Mouse (Mus musculus): ENCODE data around the gene Slc25a48.

Gene Slc25a48

GRCm38 (mm10) chr13:56438211-56439075 is at the start of gene Slc25a48:
Gene Slc25a48, plus strand, starts transcription at chr13:56438355.
- peak in 1 of 2 experiments; percentile 1 for DNase-seq (ENCODE audit: low spot score in 2 of 2)

- peak; percentile 7 to 17 for DNase-seq (ENCODE audit: low spot score in 2 of 2)
Measured at GRCm38 (mm10) chr13:56397572-56397971, 40.6 kb upstream of the Slc25a48 start.

- DNase-seq (ENCODE audit: low spot score in 2 of 2): no peak
Measured at GRCm38 (mm10) chr13:56401186-56401585, 37.0 kb upstream of the Slc25a48 start.

GRCm38 (mm10) chr13:56403381-56404086 is 34.6 kb upstream of the Slc25a48 start:
- DNase-seq (ENCODE audit: low spot score in 2 of 2): no peak

- no peak for DNase-seq (ENCODE audit: low spot score in 2 of 2)
Measured at GRCm38 (mm10) chr13:56404511-56405140, 33.5 kb upstream of the Slc25a48 start.

- no peak for DNase-seq (ENCODE audit: low spot score in 2 of 2)
Measured at GRCm38 (mm10) chr13:56412286-56412873, 25.8 kb upstream of the Slc25a48 start.

- no peak for DNase-seq (ENCODE audit: low spot score in 2 of 2)
Measured at GRCm38 (mm10) chr13:56418685-56419483, 19.3 kb upstream of the Slc25a48 start.

- no peak for DNase-seq (ENCODE audit: low spot score in 2 of 2)
Measured at GRCm38 (mm10) chr13:56419538-56419937, 18.6 kb upstream of the Slc25a48 start.

- peak in 1 of 2 experiments; percentile 36 for DNase-seq (ENCODE audit: low spot score in 2 of 2)
Measured at GRCm38 (mm10) chr13:56422072-56422723, 16.0 kb upstream of the Slc25a48 start.

GRCm38 (mm10) chr13:56425931-56426330 is 12.2 kb upstream of the Slc25a48 start:
- DNase-seq (ENCODE audit: low spot score in 2 of 2): no peak

GRCm38 (mm10) chr13:56426365-56426764 is 11.8 kb upstream of the Slc25a48 start, which contains the start of gene Gm3045:
Gene Gm3045, plus strand, starts transcription at chr13:56426594.
- DNase-seq (ENCODE audit: low spot score in 2 of 2): no peak

GRCm38 (mm10) chr13:56428724-56429500 is 9.2 kb upstream of the Slc25a48 start:
- DNase-seq (ENCODE audit: low spot score in 2 of 2): peak in 1 of 2 experiments; percentile 10

- DNase-seq (ENCODE audit: low spot score in 2 of 2): no peak
Measured at GRCm38 (mm10) chr13:56432496-56432895, 5.7 kb upstream of the Slc25a48 start.

- DNase-seq (ENCODE audit: low spot score in 2 of 2): no peak
Measured at GRCm38 (mm10) chr13:56433466-56433865, 4.7 kb upstream of the Slc25a48 start.

- DNase-seq (ENCODE audit: low spot score in 2 of 2): no peak
Measured at GRCm38 (mm10) chr13:56434311-56434751, 3.8 kb upstream of the Slc25a48 start.

- DNase-seq (ENCODE audit: low spot score in 2 of 2): no peak
Measured at GRCm38 (mm10) chr13:56435615-56436287, 2.4 kb upstream of the Slc25a48 start.

GRCm38 (mm10) chr13:56443411-56443810 is 5.3 kb downstream of the Slc25a48 start:
- no peak for DNase-seq (ENCODE audit: low spot score in 2 of 2)

GRCm38 (mm10) chr13:56444112-56444511 is 6.0 kb downstream of the Slc25a48 start:
- DNase-seq (ENCODE audit: low spot score in 2 of 2): no peak

GRCm38 (mm10) chr13:56444996-56445395 is 6.8 kb downstream of the Slc25a48 start:
- no peak for DNase-seq (ENCODE audit: low spot score in 2 of 2)

All from heart, adult 9 months (tissue).